In the genomic region with DNA sequence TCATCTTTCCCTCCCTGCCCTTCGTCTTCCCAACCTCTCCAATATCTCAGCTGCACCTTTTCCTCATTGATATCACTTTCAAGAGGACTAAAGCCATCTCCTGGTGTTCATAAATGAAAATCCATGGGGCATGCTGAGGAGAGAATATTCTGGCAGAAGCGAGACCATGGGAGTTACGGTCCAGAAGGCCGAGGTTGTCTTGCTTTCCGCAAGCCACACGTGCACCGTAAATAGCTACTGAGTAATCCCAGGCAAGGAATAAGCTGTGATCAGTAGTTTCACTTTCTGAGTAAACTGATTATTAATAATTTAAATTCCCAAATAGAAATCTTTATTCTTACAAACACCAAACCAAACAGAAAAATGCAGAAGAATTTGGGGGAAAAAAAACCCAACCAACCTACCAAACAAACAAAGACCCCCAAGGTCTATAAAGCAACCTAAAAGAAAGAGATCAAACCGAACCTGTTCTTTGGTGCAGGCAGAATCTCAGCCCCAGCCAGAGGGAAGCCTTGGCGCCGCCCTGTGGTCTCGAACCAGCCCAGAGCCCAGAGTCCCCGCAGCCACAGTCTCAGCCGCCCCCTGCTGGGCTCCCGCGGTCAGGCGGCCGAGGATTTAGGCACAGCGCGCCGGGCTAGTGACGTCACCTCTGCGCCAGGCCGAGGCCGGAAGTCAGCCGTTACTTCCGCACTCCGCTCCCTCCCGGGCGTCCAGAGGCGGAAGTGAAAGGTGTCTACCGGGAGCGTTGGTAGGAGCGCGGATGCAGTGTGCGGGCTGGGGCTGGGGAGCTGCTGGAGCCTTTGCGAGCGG, we compare ENCODE assay signal across 8 mouse cellular contexts. TPM values are rescaled to one million over a fixed set of nuclear protein-coding genes. Genes with fewer than 3 reads are reported as not detected.
DNase-seq lines count a peak whose midpoint lies in the region; ATAC-seq and TF ChIP-seq lines count a peak whose summit lies in the region.
"Not testable (repeated sequence)": the region's sequence is repeated elsewhere in the genome, so short reads cannot be mapped to it uniquely, and the experiment has no call there.
"Had no signal": no experiment of that assay in that cellular context is flagged by ENCODE, and none has a peak within 500 bp of the region (broad histone marks: within the 10 kb centered on the region; RNA-seq: fewer than 3 reads in every experiment).

Mterf1b (plus strand) TSS at position 697 of the 810 bp plus-strand sequence.

- POLR2A ChIA-PET in Patski (lab: Charles Lee): not testable (repeated sequence)

- peak; percentile 100 for ATAC-seq in Patski
- ATAC-seq in forebrain, embryonic 14.5 days: peak; percentile 100
- peak; percentile 99 for ATAC-seq in hindbrain, embryonic 11.5 days (ENCODE audit: low FRiP score)
- peak; percentile 98 for ATAC-seq in kidney, postnatal 0 days (replicated peaks; ENCODE audit: low FRiP score, low read depth)
- ATAC-seq in lung, embryonic 15.5 days (ENCODE audit: borderline replicate concordance, extremely low read depth, low FRiP score, low TSS enrichment): peak; percentile 98

- H3K4me3 ChIP-seq in forebrain, embryonic 14.5 days (ENCODE audit: low read depth, low read length): peak within 1 kb of the TSS; percentile 24
- H3K4me3 ChIP-seq in hindbrain, embryonic 11.5 days (ENCODE audit: low read depth, low read length): peak within 1 kb of the TSS; percentile 36
- H3K4me3 ChIP-seq in kidney, postnatal 0 days (replicated peaks; ENCODE audit: low read depth, low read length): peak within 1 kb of the TSS; percentile 40
- peak within 1 kb of the TSS; percentile 47 for H3K4me3 ChIP-seq in lung, embryonic 15.5 days

- CTCF ChIA-PET in Patski (lab: Charles Lee): not testable (repeated sequence)

- not testable (repeated sequence) for DNase-seq in Patski (ENCODE audit: low read depth, low spot score); forebrain, embryonic 14.5 days (ENCODE audit: low spot score); kidney, postnatal 0 days (ENCODE audit: low spot score)
- DNase-seq in cerebellum, postnatal 14 days: peak; percentile 17 to 28
- DNase-seq in hindbrain, embryonic 11.5 days (ENCODE audit: low spot score): peak; percentile 36
- DNase-seq in neural tube, embryonic 10.5 days (ENCODE audit: extremely low spot score, low spot score): peak; percentile 21

- in situ Hi-C loops in Patski (cut with MboI; ENCODE audit: low pct_unique_long_range_greater_than_20kb): not testable (repeated sequence)

- H3K9ac ChIP-seq in forebrain, embryonic 14.5 days (ENCODE audit: low read length): peak within 1 kb of the TSS; percentile 42; the same call in 1 of the 2 replicates
- peak within 1 kb of the TSS; percentile 43 for H3K9ac ChIP-seq in hindbrain, embryonic 11.5 days (ENCODE audit: low read depth, low read length)
- H3K9ac ChIP-seq in kidney, postnatal 0 days (ENCODE audit: low read depth, low read length): peak within 1 kb of the TSS; percentile 24; the same call in 1 of the 2 replicates
- H3K9ac ChIP-seq in lung, embryonic 15.5 days: peak within 1 kb of the TSS; percentile 40; the same call in 1 of the 2 replicates

- not testable (repeated sequence) for H3K36me3 ChIP-seq in forebrain, embryonic 14.5 days (ENCODE audit: control insufficient read depth, insufficient read depth, low read length); hindbrain, embryonic 11.5 days (ENCODE audit: control insufficient read depth, insufficient read depth, low read length); kidney, postnatal 0 days (ENCODE audit: insufficient read depth, low read length); lung, embryonic 15.5 days

- not testable (repeated sequence) for TF ChIP-seq CTCF in Patski (IDR thresholded peaks at IDR 0.05); kidney, postnatal 0 days (IDR thresholded peaks at IDR 0.05; ENCODE audit: low read depth)

- WGBS in forebrain, embryonic 14.5 days: 68% methylated on average over 10 of the region's 37 CpGs
- 64% methylated on average over 11 of the region's 37 CpGs for WGBS in hindbrain, embryonic 11.5 days
- WGBS in kidney, postnatal 0 days: 62% methylated on average over 11 of the region's 37 CpGs
- 59% methylated on average over 12 of the region's 37 CpGs for WGBS in lung, embryonic 15.5 days

- peak within 1 kb of the TSS; percentile 51 for H3K4me2 ChIP-seq in forebrain, embryonic 14.5 days (ENCODE audit: low read length)
- peak within 1 kb of the TSS; percentile 50 for H3K4me2 ChIP-seq in hindbrain, embryonic 11.5 days (replicated peaks; ENCODE audit: low read depth, low read length)
- H3K4me2 ChIP-seq in kidney, postnatal 0 days (ENCODE audit: low read length): peak within 1 kb of the TSS; percentile 71
- H3K4me2 ChIP-seq in lung, embryonic 15.5 days: peak within 1 kb of the TSS; percentile 76

- H3K27me3 ChIP-seq in Patski; forebrain, embryonic 14.5 days (replicated peaks; ENCODE audit: control insufficient read depth, insufficient read depth, low read length); hindbrain, embryonic 11.5 days (ENCODE audit: control insufficient read depth, insufficient read depth, low read length); kidney, postnatal 0 days (ENCODE audit: insufficient read depth, low read length); lung, embryonic 15.5 days: not testable (repeated sequence)

- H3K27ac ChIP-seq in forebrain, embryonic 14.5 days (ENCODE audit: low read depth, low read length); hindbrain, embryonic 11.5 days (ENCODE audit: low read depth, low read length); kidney, postnatal 0 days; lung, embryonic 15.5 days: not testable (repeated sequence)

- not testable (repeated sequence) for H3K9me3 ChIP-seq in forebrain, embryonic 14.5 days (replicated peaks; ENCODE audit: control insufficient read depth, low read length); hindbrain, embryonic 11.5 days (ENCODE audit: control insufficient read depth, low read length); kidney, postnatal 0 days (replicated peaks; ENCODE audit: low read length); lung, embryonic 15.5 days

- H3K4me1 ChIP-seq in forebrain, embryonic 14.5 days (ENCODE audit: control insufficient read depth, insufficient read depth, low read length); hindbrain, embryonic 11.5 days (replicated peaks; ENCODE audit: control insufficient read depth, insufficient read depth, low read length); kidney, postnatal 0 days (replicated peaks; ENCODE audit: insufficient read depth, low read length): not testable (repeated sequence)
- H3K4me1 ChIP-seq in lung, embryonic 15.5 days: peaks cover 11% of the 10 kb centered on the region

RNA-seq across cellular contexts. Expression of gene Mterf1b, which starts in this region (rescaled TPM):
- polyA plus RNA-seq in Patski (2021): 3.4 TPM
- polyA plus RNA-seq in forebrain, embryonic 14.5 days (2014; fragmentation: Nextera tagmentation; extraction: Ambion mirVana): 3.6 and 4.5 TPM in 2 replicates
- 2.7 and 3.7 TPM in 2 replicates for polyA plus RNA-seq in hindbrain, embryonic 11.5 days (2014; fragmentation: Nextera tagmentation; extraction: Ambion mirVana)
- 1.9 and 2.8 TPM in 2 replicates for polyA plus RNA-seq in kidney, postnatal 0 days (2015; fragmentation: Nextera tagmentation; extraction: Ambion mirVana)
- polyA plus RNA-seq in lung, embryonic 15.5 days (2015; fragmentation: Nextera tagmentation; extraction: Ambion mirVana): 2.9 and 3.3 TPM in 2 replicates
- polyA plus RNA-seq: adrenal gland, adult 2 months had no signal
